ENCODE assay signal across 8 mouse cellular contexts in genomic region chr16:4551056-4551455, GRCm38 (mm10). TPM values are rescaled to one million over a fixed set of nuclear protein-coding genes. Genes with fewer than 3 reads are reported as not detected.
DNase-seq lines count a peak whose midpoint lies in the region; ATAC-seq and TF ChIP-seq lines count a peak whose summit lies in the region.

No protein-coding gene starts in this region.

- peak; percentile 99 for TF ChIP-seq CTCF in stomach, postnatal 0 days (IDR thresholded peaks at IDR 0.05; ENCODE audit: low read depth)

- ATAC-seq in granulocyte monocyte progenitor cell, adult 5-6 weeks (replicated peaks; ENCODE audit: poor library complexity, severe bottlenecking): peak; percentile 83
- ATAC-seq in liver, embryonic 12.5 days: no peak; the same call in 1 of the 2 replicates
- peak; percentile 46 for ATAC-seq in stomach, postnatal 0 days (ENCODE audit: low FRiP score, low TSS enrichment)

- no peak overlapping the region for H3K4me3 ChIP-seq in liver, embryonic 12.5 days
- no peak overlapping the region for H3K4me3 ChIP-seq in stomach, postnatal 0 days (ENCODE audit: low read depth, low read length)

- peaks cover 60% of the 10 kb centered on the region for H3K36me3 ChIP-seq in liver, embryonic 12.5 days
- peaks cover 2% of the 10 kb centered on the region; the same call in 1 of the 2 replicates for H3K36me3 ChIP-seq in stomach, postnatal 0 days (ENCODE audit: control insufficient read depth, insufficient read depth, low read length)

- peak; percentile 83 for DNase-seq in 3T3-L1 (ENCODE audit: low read depth, low spot score)
- peak; percentile 64 to 69 for DNase-seq in adrenal gland, adult 18-20 months (ENCODE audit: low spot score in 2 of 2)
- peak; percentile 62 for DNase-seq in embryo, embryonic 11.5 days (ENCODE audit: low read depth, low spot score)
- DNase-seq in kidney, adult 8-10 months: peak; percentile 59 to 80
- DNase-seq in naive thymus-derived CD4-positive, alpha-beta T cell, adult 2 months (ENCODE audit: low read depth): peak; percentile 67
- DNase-seq in stomach, postnatal 0 days (ENCODE audit: low spot score): peak; percentile 78

- peak overlapping the region; percentile 90 for H3K27ac ChIP-seq in liver, embryonic 12.5 days
- H3K27ac ChIP-seq in stomach, postnatal 0 days (replicated peaks): no peak overlapping the region

- no peaks in the 10 kb centered on the region for H3K27me3 ChIP-seq in liver, embryonic 12.5 days (replicated peaks)
- H3K27me3 ChIP-seq in stomach, postnatal 0 days (ENCODE audit: control insufficient read depth, insufficient read depth, low read length): no peaks in the 10 kb centered on the region

- H3K4me2 ChIP-seq in liver, embryonic 12.5 days: 0 out of 2 replicates have a peak overlapping the region, but pooled peaks have one; percentile 17
- H3K4me2 ChIP-seq in stomach, postnatal 0 days (replicated peaks; ENCODE audit: low read depth): no peak overlapping the region

- TF ChIP-seq EP300 in stomach, postnatal 0 days (optimal IDR thresholded peaks at IDR 0.05): no peak

- H3K9me3 ChIP-seq in liver, embryonic 12.5 days (replicated peaks): no peaks in the 10 kb centered on the region
- H3K9me3 ChIP-seq in stomach, postnatal 0 days (ENCODE audit: control insufficient read depth, low read length): no peaks in the 10 kb centered on the region

- no peak overlapping the region for H3K9ac ChIP-seq in liver, embryonic 12.5 days
- no peak overlapping the region for H3K9ac ChIP-seq in stomach, postnatal 0 days (ENCODE audit: low read length)

- H3K4me1 ChIP-seq in liver, embryonic 12.5 days: peaks cover 51% of the 10 kb centered on the region
- peaks cover 5% of the 10 kb centered on the region for H3K4me1 ChIP-seq in stomach, postnatal 0 days (replicated peaks; ENCODE audit: control insufficient read depth, insufficient read depth)

- WGBS in liver, embryonic 12.5 days (ENCODE audit: insufficient replicate concordance): 43% methylated on average over 13 of the region's 13 CpGs
- 30% methylated on average over 13 of the region's 13 CpGs for WGBS in stomach, postnatal 0 days

RNA-seq across cellular contexts. Expression of gene Tfap4, which starts 8.6 kb away (rescaled TPM):
- total RNA-seq in adrenal gland, adult 18-20 months (2021): 1 to 10 TPM; 5.1 to 5.7 TPM
- total RNA-seq in granulocyte monocyte progenitor cell, adult 5-6 weeks (2014; fragmentation: Nextera tagmentation): 34.8 and 46.6 TPM in 2 replicates
- 36.4 and 47.6 TPM in 2 replicates for total RNA-seq in granulocyte monocyte progenitor cell, adult 5-6 weeks (2017)
- 13.3 and 14.3 TPM in 2 replicates for polyA plus RNA-seq in liver, embryonic 12.5 days (2016; fragmentation: Nextera tagmentation; extraction: Ambion mirVana)
- polyA plus RNA-seq in stomach, postnatal 0 days (2015; fragmentation: Nextera tagmentation; extraction: Ambion mirVana): 8.9 and 10.6 TPM in 2 replicates

RNA-seq across cellular contexts. Expression of gene Srl, which starts 9.4 kb away (rescaled TPM):
- total RNA-seq in adrenal gland, adult 18-20 months (2021): 1 to 10 TPM; 7.3 to 8.3 TPM
- total RNA-seq in granulocyte monocyte progenitor cell, adult 5-6 weeks (2014; fragmentation: Nextera tagmentation): 16.1 and 16.3 TPM in 2 replicates
- total RNA-seq in granulocyte monocyte progenitor cell, adult 5-6 weeks (2017): 8.2 and 29.9 TPM in 2 replicates
- 5.1 and 5.6 TPM in 2 replicates for polyA plus RNA-seq in liver, embryonic 12.5 days (2016; fragmentation: Nextera tagmentation; extraction: Ambion mirVana)
- polyA plus RNA-seq in stomach, postnatal 0 days (2015; fragmentation: Nextera tagmentation; extraction: Ambion mirVana): 2.8 and 3.1 TPM in 2 replicates

RNA-seq across cellular contexts. Expression of gene Glis2, which starts 43.5 kb away (rescaled TPM):
- total RNA-seq in adrenal gland, adult 18-20 months (2021): 10 to 100 TPM; 11.3 to 11.5 TPM
- 2.1 and 2.8 TPM in 2 replicates for total RNA-seq in granulocyte monocyte progenitor cell, adult 5-6 weeks (2014; fragmentation: Nextera tagmentation)
- 0.39 TPM in 1 of 2 replicates, not detected in the other for total RNA-seq in granulocyte monocyte progenitor cell, adult 5-6 weeks (2017)
- polyA plus RNA-seq in liver, embryonic 12.5 days (2016; fragmentation: Nextera tagmentation; extraction: Ambion mirVana): 6.1 and 7.3 TPM in 2 replicates
- 11.6 and 11.7 TPM in 2 replicates for polyA plus RNA-seq in stomach, postnatal 0 days (2015; fragmentation: Nextera tagmentation; extraction: Ambion mirVana)

Comparison
In these comparisons a context has a peak if more than half of its experiments do, and no peak if none do; other contexts are left out.
1. RNA of gene Tfap4, which starts 8.6 kb away (total RNA-seq): 34.8 to 47.6 TPM in granulocyte monocyte progenitor cell, adult 5-6 weeks; 5.1 to 5.7 TPM in adrenal gland, adult 18-20 months; every median in the first group is over 4 times any median in the second.
2. Peak in every context shown above with its lines, with median percentiles within 50 percentile points of each other: DNase-seq.